Mouse (Mus musculus) heart, embryonic 11.5 days (tissue): ENCODE results near the gene Ldlrad1. TPM values are rescaled to one million over a fixed set of nuclear protein-coding genes. Genes with fewer than 3 reads are reported as not detected.

Experiments
- ATAC-seq: fragments of 200-750 bp; cut with Nextera tagmentation; replicated peaks from 2 replicates; pipeline ENCODE4 v1.8.0; 2017; ENCODE audit warnings: moderate library complexity; ENCODE audit not compliant: insufficient number of reproducible peaks, low FRiP score, low TSS enrichment
- H3K27ac ChIP-seq: fragments of 300-500 bp; sonication (generic); 2 replicates; pipeline ENCODE4 v1.5.1; 2014; ENCODE audit warnings: mild to moderate bottlenecking, low read depth, low read length
- H3K27me3 ChIP-seq: fragments of 300-500 bp; sonication (generic); 2 replicates; pipeline ENCODE4 v1.6.1; 2014; ENCODE audit warnings: mild to moderate bottlenecking, low read length, mixed read lengths; ENCODE audit not compliant: control insufficient read depth, insufficient read depth
- H3K36me3 ChIP-seq: fragments of 300-500 bp; sonication (generic); 2 replicates; pipeline ENCODE4 v1.6.1; 2014; ENCODE audit warnings: mild to moderate bottlenecking, low read length, moderate library complexity, mixed read lengths; ENCODE audit not compliant: control insufficient read depth, insufficient read depth
- H3K4me1 ChIP-seq: fragments of 300-500 bp; sonication (generic); 2 replicates; pipeline ENCODE4 v1.6.1; 2014; ENCODE audit warnings: low read length; ENCODE audit not compliant: control insufficient read depth, insufficient read depth
- H3K4me2 ChIP-seq: fragments of 300-500 bp; sonication (generic); 2 replicates; pipeline ENCODE4 v1.6.1; 2014; ENCODE audit warnings: mild to moderate bottlenecking, moderate library complexity
- H3K4me3 ChIP-seq: fragments of 300-500 bp; sonication (generic); 2 replicates; pipeline ENCODE4 v1.5.1; 2014; ENCODE audit warnings: low read depth, low read length
- H3K9ac ChIP-seq: fragments of 300-500 bp; sonication (generic); 2 replicates; pipeline ENCODE4 v1.6.1; 2014; ENCODE audit warnings: mild to moderate bottlenecking, low read depth, low read length, moderate library complexity
- H3K9me3 ChIP-seq: fragments of 300-500 bp; sonication (generic); replicated peaks from 2 replicates; pipeline ENCODE4 v1.6.1; 2016; ENCODE audit warnings: low read length; ENCODE audit not compliant: control insufficient read depth
- WGBS: fragments of 180-500 bp; shearing (Covaris S2); extraction: QIAGEN DNeasy Blood & Tissue Kit; methylation state at CpG from one replicate; pipeline ENCODE4 v1.1.7; 2014; ENCODE audit not compliant: insufficient replicate concordance; 5-methylcytosine and 5-hydroxymethylcytosine counted together
- polyA plus RNA-seq: library from polyadenylated mRNA; unstranded; fragments of >200 nt; fragmentation: Nextera tagmentation; extraction: Ambion mirVana; gene quantifications from 2 replicates; pipeline ENCODE4 v1.2.1, GENCODE M21; 2014

The Ldlrad1 gene
- polyA plus RNA-seq = not detected in 2 replicates

GRCm38 (mm10) chr4:107208880-107209279, at the start of gene Ldlrad1:
Gene Ldlrad1 (plus strand): TSS chr4:107209180.
- Histone ChIP-seq H3K9ac (no peak within 1 kb of the TSS), H3K27ac (no peak within 1 kb of the TSS), H3K4me2 (no peak within 1 kb of the TSS), H3K4me1 (no peaks in the 10 kb centered on the region), H3K4me3 (no peak within 1 kb of the TSS), H3K36me3 (peaks cover 5% of the 10 kb centered on the region; the same call in 1 of the 2 replicates), H3K9me3 (no peaks in the 10 kb centered on the region), H3K27me3 (no peaks in the 10 kb centered on the region)
- 79% methylated on average over 3 of the region's 3 CpGs for WGBS
- no peak for ATAC-seq

- no peak overlapping the region for H3K4me2 ChIP-seq
- H3K4me3 ChIP-seq = no peak overlapping the region
- H3K27me3 ChIP-seq = no peaks in the 10 kb centered on the region
- 0 out of 2 replicates have a peak, but pooled peaks cover 8% of the 10 kb centered on the region for H3K4me1 ChIP-seq
- 88% methylated on average over 8 of the region's 8 CpGs for WGBS
- no peak overlapping the region for H3K9ac ChIP-seq
- no peak for ATAC-seq
- no peaks in the 10 kb centered on the region for H3K9me3 ChIP-seq
- 0 out of 2 replicates have a peak, but pooled peaks cover 7% of the 10 kb centered on the region for H3K36me3 ChIP-seq
- H3K27ac ChIP-seq = no peak overlapping the region
These were observed 48.8 kb upstream of the Ldlrad1 start for GRCm38 (mm10) chr4:107160181-107160580.

DNA sequence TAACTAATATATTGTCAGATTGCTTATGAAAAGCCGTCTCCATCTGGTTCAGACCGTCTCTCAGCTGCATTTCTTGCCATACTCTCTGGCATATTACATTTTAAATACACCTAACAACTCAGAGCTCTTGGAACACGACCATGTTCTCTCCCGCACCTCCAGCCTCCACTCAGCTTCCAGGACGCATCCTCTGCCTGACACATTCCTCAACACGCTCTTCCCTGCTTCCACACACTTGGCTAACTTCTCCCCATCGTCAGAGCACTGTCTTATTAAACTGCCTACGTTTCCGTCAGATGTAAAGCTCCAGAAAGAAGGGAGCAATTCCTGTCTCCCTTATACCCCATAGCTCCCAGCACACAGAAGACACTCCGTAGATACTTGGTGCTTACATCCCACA, 45.6 kb upstream of the Ldlrad1 start:
- H3K4me2 ChIP-seq = no peak overlapping the region
- H3K4me3 ChIP-seq = no peak overlapping the region
- 77% methylated on average over 10 of the region's 10 CpGs for WGBS
- H3K36me3 ChIP-seq = no peaks in the 10 kb centered on the region
- no peaks in the 10 kb centered on the region for H3K9me3 ChIP-seq
- no peak overlapping the region for H3K27ac ChIP-seq
- ATAC-seq = no peak
- H3K9ac ChIP-seq = no peak overlapping the region
- H3K27me3 ChIP-seq = no peaks in the 10 kb centered on the region
- no peaks in the 10 kb centered on the region for H3K4me1 ChIP-seq

- Histone ChIP-seq H3K36me3 (no peaks in the 10 kb centered on the region), H3K9ac (no peak overlapping the region), H3K4me1 (no peaks in the 10 kb centered on the region), H3K9me3 (no peaks in the 10 kb centered on the region), H3K4me3 (no peak overlapping the region), H3K27me3 (no peaks in the 10 kb centered on the region), H3K27ac (no peak overlapping the region), H3K4me2 (no peak overlapping the region)
- WGBS = 47% methylated on average over 9 of the region's 9 CpGs
- no peak; the same call in 1 of the 2 replicates for ATAC-seq
These were observed 45.0 kb upstream of the Ldlrad1 start for GRCm38 (mm10) chr4:107163756-107164587.

- Histone ChIP-seq H3K27ac (no peak overlapping the region), H3K4me2 (no peak overlapping the region), H3K27me3 (no peaks in the 10 kb centered on the region), H3K9ac (no peak overlapping the region), H3K4me3 (no peak overlapping the region), H3K4me1 (no peaks in the 10 kb centered on the region), H3K9me3 (no peaks in the 10 kb centered on the region), H3K36me3 (no peaks in the 10 kb centered on the region)
- WGBS = 74% methylated on average over 5 of the region's 5 CpGs
- no peak for ATAC-seq
These were observed 42.3 kb upstream of the Ldlrad1 start for GRCm38 (mm10) chr4:107166700-107167099.

DNA sequence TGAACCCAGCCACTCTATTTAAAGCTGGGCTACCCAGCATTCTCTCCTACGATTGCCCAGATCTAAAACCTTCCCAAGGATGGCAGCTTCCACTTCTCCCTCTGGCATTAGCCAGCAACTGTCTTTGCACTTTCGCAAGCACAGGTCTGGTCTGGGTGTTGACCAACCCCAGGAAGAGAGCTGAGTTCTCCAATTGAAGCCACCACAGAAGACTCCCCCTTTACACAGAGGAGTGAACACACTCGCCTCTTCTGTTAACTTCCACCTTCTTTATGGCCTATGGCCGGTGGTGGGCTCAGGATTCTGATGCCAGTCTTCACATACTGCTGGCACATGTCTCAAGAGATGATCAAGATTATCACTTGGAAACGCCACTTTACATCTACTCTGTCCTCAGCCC, 41.2 kb upstream of the Ldlrad1 start:
- Histone ChIP-seq H3K4me1 (no peaks in the 10 kb centered on the region), H3K9me3 (no peaks in the 10 kb centered on the region), H3K4me3 (no peak overlapping the region), H3K4me2 (no peak overlapping the region), H3K27me3 (no peaks in the 10 kb centered on the region), H3K36me3 (peaks cover 4% of the 10 kb centered on the region; the same call in 1 of the 2 replicates), H3K27ac (no peak overlapping the region), H3K9ac (no peak overlapping the region)
- ATAC-seq = no peak
- 82% methylated on average over 5 of the region's 5 CpGs for WGBS

- H3K36me3 ChIP-seq = peaks cover 10% of the 10 kb centered on the region
- peaks cover 6% of the 10 kb centered on the region for H3K4me1 ChIP-seq
- peak overlapping the region; percentile 97 for H3K4me3 ChIP-seq
- no peaks in the 10 kb centered on the region for H3K27me3 ChIP-seq
- no peak for ATAC-seq
- peak overlapping the region; percentile 86 for H3K4me2 ChIP-seq
- peak overlapping the region; percentile 94 for H3K9ac ChIP-seq
- no peaks in the 10 kb centered on the region for H3K9me3 ChIP-seq
- 47% methylated on average over 11 of the region's 11 CpGs for WGBS
- peak overlapping the region; percentile 99 for H3K27ac ChIP-seq
These were observed 31.5 kb upstream of the Ldlrad1 start for GRCm38 (mm10) chr4:107177506-107177905.

DNA sequence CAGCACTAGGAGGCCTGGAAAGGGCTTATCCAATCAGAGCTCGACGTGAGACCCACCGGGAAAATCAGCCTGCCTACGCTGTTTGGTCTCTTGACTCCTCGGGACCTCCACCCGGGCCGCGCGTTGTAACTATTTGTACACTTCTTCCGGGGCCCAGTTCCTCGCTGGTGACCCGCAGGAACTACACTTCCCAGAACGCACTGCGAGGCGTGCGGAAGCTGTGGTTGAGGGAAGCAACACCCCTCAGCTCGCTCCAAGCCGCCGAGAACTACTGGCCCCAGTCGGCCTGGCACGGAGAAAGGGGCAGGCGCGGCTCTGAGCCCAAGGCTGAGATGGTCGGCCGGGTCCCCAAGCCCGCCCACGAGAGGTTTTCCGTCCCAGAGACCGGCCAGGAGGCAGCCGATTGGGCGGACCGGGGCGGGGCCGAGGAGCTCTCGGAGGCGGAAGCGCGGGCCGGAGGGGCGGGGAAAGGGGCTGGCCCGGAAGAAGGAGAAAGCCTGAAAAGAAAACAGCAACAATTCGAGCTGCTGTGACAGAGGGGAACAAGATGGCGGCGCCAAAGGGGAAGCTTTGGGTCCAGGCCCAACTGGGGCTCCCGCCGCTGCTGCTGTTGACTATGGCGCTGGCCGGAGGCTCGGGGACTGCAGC, 30.7 kb upstream of the Ldlrad1 start, which contains the start of gene Tmem59:
Gene Tmem59 (plus strand): TSS at position 218 of the 648 bp plus-strand sequence.
- Histone ChIP-seq H3K9me3 (no peaks in the 10 kb centered on the region), H3K36me3 (peaks cover 8% of the 10 kb centered on the region), H3K4me3 (peak within 1 kb of the TSS; percentile 97), H3K4me2 (peak within 1 kb of the TSS; percentile 86), H3K9ac (peak within 1 kb of the TSS; percentile 94), H3K27me3 (no peaks in the 10 kb centered on the region), H3K4me1 (peaks cover 6% of the 10 kb centered on the region), H3K27ac (peak within 1 kb of the TSS; percentile 99)
- ATAC-seq = peak; percentile 90
- under 1% methylated on average over 48 of the region's 49 CpGs for WGBS
